Mouse (Mus musculus): ENCODE measurements around the gene Vipr1. TPM values are rescaled to one million over a fixed set of nuclear protein-coding genes. Genes with fewer than 3 reads are reported as not detected.

The Vipr1 gene
- polyA plus RNA-seq (2012; rRNA removed; ENCODE audit: low replicate concordance) = 47.6 and 112 TPM in 2 replicates

GRCm38 (mm10) chr9:121642401-121643181 lies at the start of gene Vipr1:
Gene Vipr1 (plus strand): TSS chr9:121642716.

GRCm38 (mm10) chr9:121642001-121642400 lies 515 bp upstream of the Vipr1 start, which contains the start of gene Lyzl4:
Gene Lyzl4 (minus strand): TSS chr9:121642096.

GRCm38 (mm10) chr9:121704646-121705625 lies 62.4 kb downstream of the Vipr1 start, which contains the start of gene Sec22c:
Gene Sec22c (minus strand): TSS chr9:121705490.

GRCm38 (mm10) chr9:121709898-121710583 lies 67.5 kb downstream of the Vipr1 start, which contains the start of gene Ss18l2:
Gene Ss18l2 (plus strand): TSS chr9:121710329.

GRCm38 (mm10) chr9:121718792-121719318 lies 76.3 kb downstream of the Vipr1 start, which contains the start of gene Nktr:
Gene Nktr (plus strand): TSS chr9:121719169.

Other genes with a start within 250 kb of the Vipr1 start
- 244 and 468 TPM in 2 replicates for gene Cck, start 147.0 kb upstream of the Vipr1 start, polyA plus RNA-seq (2012; rRNA removed; ENCODE audit: low replicate concordance)
- 0.19 TPM in 1 of 2 replicates, not detected in the other for gene Lyzl4, start 620 bp upstream of the Vipr1 start, polyA plus RNA-seq (2012; rRNA removed; ENCODE audit: low replicate concordance)
- gene Sec22c, start 62.8 kb downstream of the Vipr1 start, polyA plus RNA-seq (2012; rRNA removed; ENCODE audit: low replicate concordance) = 26.9 and 64.4 TPM in 2 replicates
- gene Ss18l2, start 67.6 kb downstream of the Vipr1 start, polyA plus RNA-seq (2012; rRNA removed; ENCODE audit: low replicate concordance) = 10.8 and 21.9 TPM in 2 replicates
- gene Nktr, start 76.5 kb downstream of the Vipr1 start, polyA plus RNA-seq (2012; rRNA removed; ENCODE audit: low replicate concordance) = 15.7 and 24.4 TPM in 2 replicates
- gene Zfp651, start 116.6 kb downstream of the Vipr1 start, polyA plus RNA-seq (2012; rRNA removed; ENCODE audit: low replicate concordance) = 7.4 and 9.3 TPM in 2 replicates
- 0.04 TPM in 1 of 2 replicates, not detected in the other for gene Klhl40, start 134.9 kb downstream of the Vipr1 start, polyA plus RNA-seq (2012; rRNA removed; ENCODE audit: low replicate concordance)
- gene Hhatl, start 149.8 kb downstream of the Vipr1 start, polyA plus RNA-seq (2012; rRNA removed; ENCODE audit: low replicate concordance) = 6.4 and 7.4 TPM in 2 replicates
- gene Ccdc13, start 196.7 kb downstream of the Vipr1 start, polyA plus RNA-seq (2012; rRNA removed; ENCODE audit: low replicate concordance) = 0.09 TPM in 1 of 2 replicates, not detected in the other
- 5.6 and 14.9 TPM in 2 replicates for gene Higd1a, start 215.6 kb downstream of the Vipr1 start, polyA plus RNA-seq (2012; rRNA removed; ENCODE audit: low replicate concordance)

Data from duodenum, adult 2 months (tissue).